8 mouse cellular contexts compared by ENCODE assay signal in the genomic region with DNA sequence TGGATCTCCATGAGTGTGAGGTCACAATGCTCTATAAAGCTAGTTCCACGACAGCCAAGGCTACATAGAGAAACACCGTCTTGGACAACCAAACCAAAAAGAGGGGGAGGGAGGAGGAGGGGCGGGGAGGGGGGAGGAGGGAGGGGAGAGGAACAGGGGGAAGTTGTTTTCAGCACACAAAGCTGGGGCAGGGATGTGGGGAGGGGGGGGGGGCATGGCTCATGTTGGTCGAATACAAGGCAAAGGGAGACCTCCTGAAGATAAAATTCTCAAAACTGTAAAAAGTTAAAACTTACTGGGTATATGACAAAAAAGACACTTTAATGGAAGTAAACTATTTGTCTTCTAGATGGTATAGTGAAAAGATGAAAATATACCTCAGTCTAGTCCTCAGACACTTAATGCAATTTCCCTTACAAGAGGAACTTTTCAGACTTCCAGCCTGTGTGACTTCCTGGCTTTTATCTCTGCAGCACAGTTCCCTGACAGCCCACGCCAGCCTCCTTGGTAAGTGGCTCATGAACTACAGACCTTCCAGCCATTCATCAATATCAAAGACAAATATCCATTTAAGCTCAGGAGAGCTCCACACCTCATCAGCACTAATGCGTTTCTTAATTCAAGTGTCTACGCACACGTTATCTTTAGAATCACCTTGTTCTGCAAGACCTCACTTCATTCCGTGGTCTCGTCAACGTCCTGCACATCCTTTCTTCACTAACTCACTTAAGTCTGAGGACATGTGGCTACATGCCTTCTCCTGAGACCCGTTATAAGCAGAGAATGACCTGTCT. TPM values are rescaled to one million over a fixed set of nuclear protein-coding genes. Genes with fewer than 3 reads are reported as not detected.
DNase-seq lines count a peak whose midpoint lies in the region; ATAC-seq and TF ChIP-seq lines count a peak whose summit lies in the region.

No protein-coding gene starts in this region.

- peak overlapping the region; percentile 15; the same call in 1 of the 2 replicates for H3K27ac ChIP-seq in lung, embryonic 14.5 days (ENCODE audit: low read depth)
- no peak overlapping the region for H3K27ac ChIP-seq in embryonic facial prominence, embryonic 14.5 days (replicated peaks; ENCODE audit: low read depth, low read length)
- H3K27ac ChIP-seq in liver, adult 2 months (replicated peaks; ENCODE audit: insufficient read depth, low read depth, low read length), result no peak overlapping the region

- H3K36me3 ChIP-seq in lung, embryonic 14.5 days (ENCODE audit: insufficient read depth), result peaks cover 4% of the 10 kb centered on the region; the same call in 1 of the 2 replicates
- no peaks in the 10 kb centered on the region for H3K36me3 ChIP-seq in embryonic facial prominence, embryonic 14.5 days (ENCODE audit: control insufficient read depth, insufficient read depth, low read length)
- peaks cover 4% of the 10 kb centered on the region; the same call in 1 of the 2 replicates for H3K36me3 ChIP-seq in liver, adult 2 months (ENCODE audit: control insufficient read depth, insufficient read depth, low read length)

- H3K27me3 ChIP-seq in lung, embryonic 14.5 days (ENCODE audit: insufficient read depth, low read length), result no peaks in the 10 kb centered on the region
- no peaks in the 10 kb centered on the region for H3K27me3 ChIP-seq in embryonic facial prominence, embryonic 14.5 days (replicated peaks; ENCODE audit: control insufficient read depth, insufficient read depth, low read length)
- no peaks in the 10 kb centered on the region for H3K27me3 ChIP-seq in liver, adult 2 months (ENCODE audit: control insufficient read depth, insufficient read depth, low read length)

- H3K4me2 ChIP-seq in lung, embryonic 14.5 days, result peak overlapping the region; percentile 90
- H3K4me2 ChIP-seq in embryonic facial prominence, embryonic 14.5 days (ENCODE audit: low read depth, low read length), result peak overlapping the region; percentile 86

- no peaks in the 10 kb centered on the region for H3K4me1 ChIP-seq in lung, embryonic 14.5 days (ENCODE audit: insufficient read depth)
- H3K4me1 ChIP-seq in embryonic facial prominence, embryonic 14.5 days (ENCODE audit: control insufficient read depth, insufficient read depth, low read length), result peaks cover 4% of the 10 kb centered on the region; the same call in 1 of the 2 replicates
- H3K4me1 ChIP-seq in liver, adult 2 months (ENCODE audit: control insufficient read depth, insufficient read depth, low read length), result peaks cover 2% of the 10 kb centered on the region; the same call in 1 of the 2 replicates

- peak overlapping the region; percentile 64 for H3K4me3 ChIP-seq in lung, embryonic 14.5 days (ENCODE audit: low read depth, low read length)
- H3K4me3 ChIP-seq in embryonic facial prominence, embryonic 14.5 days (ENCODE audit: low read depth, low read length), result peak overlapping the region; percentile 45; the same call in 1 of the 2 replicates
- H3K4me3 ChIP-seq in liver, adult 2 months (ENCODE audit: insufficient read depth, low read depth, low read length), result peak overlapping the region; percentile 29

- peak; percentile 14 for DNase-seq in adrenal gland, postnatal 10 days
- DNase-seq in adrenal gland, postnatal 4 days (ENCODE audit: low spot score in 2 of 2), result no peak
- DNase-seq in lung, embryonic 14.5 days, result peak; percentile 45
- DNase-seq in lung, adult 18-20 months, result no peak
- no peak for DNase-seq in embryonic facial prominence, embryonic 14.5 days (ENCODE audit: low spot score)
- no peak for DNase-seq in liver, adult 2 months (ENCODE audit: extremely low read depth, low read depth, low spot score)
- DNase-seq in urinary bladder, postnatal 10 days (ENCODE audit: low spot score), result no peak
- DNase-seq in right cerebral cortex, postnatal 25 days, result no peak

- H3K79me2 ChIP-seq in liver, adult 2 months (ENCODE audit: control insufficient read depth, insufficient read depth, low read length), result no peaks in the 10 kb centered on the region

- TF ChIP-seq POLR2A in liver, adult 2 months (IDR thresholded peaks at IDR 0.05; ENCODE audit: extremely low read depth, insufficient read depth, low read length), result no peak

- TF ChIP-seq CTCF in lung, embryonic 14.5 days (IDR thresholded peaks at IDR 0.05; ENCODE audit: low read depth), result no peak
- no peak for TF ChIP-seq CTCF in liver, adult 2 months (IDR thresholded peaks at IDR 0.05; ENCODE audit: low read depth, low read length)

- H3K9ac ChIP-seq in lung, embryonic 14.5 days, result no peak overlapping the region
- peak overlapping the region; percentile 16; the same call in 1 of the 2 replicates for H3K9ac ChIP-seq in embryonic facial prominence, embryonic 14.5 days (ENCODE audit: low read depth, low read length)
- H3K9ac ChIP-seq in liver, adult 2 months (ENCODE audit: low read depth, low read length), result peak overlapping the region; percentile 42; the same call in 1 of the 2 replicates

- ATAC-seq in lung, embryonic 14.5 days (ENCODE audit: insufficient read depth), result no peak
- ATAC-seq in embryonic facial prominence, embryonic 14.5 days (ENCODE audit: low read depth), result no peak

- no peaks in the 10 kb centered on the region for H3K9me3 ChIP-seq in lung, embryonic 14.5 days (ENCODE audit: low read depth, low read length)
- no peaks in the 10 kb centered on the region for H3K9me3 ChIP-seq in embryonic facial prominence, embryonic 14.5 days (ENCODE audit: control insufficient read depth, low read length)

- 23% methylated on average over 11 of the region's 12 CpGs for WGBS in lung, embryonic 14.5 days
- 63% methylated on average over 12 of the region's 12 CpGs for WGBS in embryonic facial prominence, embryonic 14.5 days
- 71% methylated on average over 12 of the region's 12 CpGs for WGBS in liver, adult 2 months

RNA-seq across cellular contexts. Expression of a gene that starts 1.4 kb away (rescaled TPM):
- total RNA-seq in adrenal gland, postnatal 10 days (2021), result 10 to 100 TPM; 14.7 to 18.1 TPM
- 10 to 100 TPM; 23.2 to 23.3 TPM for total RNA-seq in adrenal gland, postnatal 4 days (2021)
- 18.2 and 19.2 TPM in 2 replicates for polyA plus RNA-seq in lung, embryonic 14.5 days (2014; fragmentation: Nextera tagmentation; extraction: Ambion mirVana)
- polyA plus RNA-seq in embryonic facial prominence, embryonic 14.5 days (2014; fragmentation: Nextera tagmentation; extraction: Ambion mirVana), result 12.6 and 14.3 TPM in 2 replicates
- total RNA-seq in liver, adult 2 months (2014; rRNA removed), result 4.2 and 6.1 TPM in 2 replicates
- 2.2 and 2.3 TPM in 2 replicates for polyA plus RNA-seq in liver, adult 2 months (2012; rRNA removed)

RNA-seq across cellular contexts. Expression of a gene that starts 39.8 kb away (rescaled TPM):
- 10 to 100 TPM; 11.8 to 13.9 TPM for total RNA-seq in adrenal gland, postnatal 10 days (2021)
- total RNA-seq in adrenal gland, postnatal 4 days (2021), result 10 to 100 TPM; 14.9 to 16.4 TPM
- polyA plus RNA-seq in lung, embryonic 14.5 days (2014; fragmentation: Nextera tagmentation; extraction: Ambion mirVana), result 19.4 and 20.3 TPM in 2 replicates
- 12.9 and 16.8 TPM in 2 replicates for polyA plus RNA-seq in embryonic facial prominence, embryonic 14.5 days (2014; fragmentation: Nextera tagmentation; extraction: Ambion mirVana)
- total RNA-seq in liver, adult 2 months (2014; rRNA removed), result 29.7 and 54.2 TPM in 2 replicates
- 5.9 and 7.4 TPM in 2 replicates for polyA plus RNA-seq in liver, adult 2 months (2012; rRNA removed)

Comparison
In these comparisons a context has a peak if more than half of its experiments do, and no peak if none do; other contexts are left out.
1. DNase-seq: peak in adrenal gland, postnatal 10 days (single experiment) and lung, embryonic 14.5 days (single experiment); none in adrenal gland, postnatal 4 days (0 of 2), lung, adult 18-20 months (0 of 2), embryonic facial prominence, embryonic 14.5 days (single experiment), liver, adult 2 months (single experiment), urinary bladder, postnatal 10 days (single experiment) and right cerebral cortex, postnatal 25 days (single experiment).
2. Peak in every context shown above with its lines, with median percentiles within 50 percentile points of each other: H3K4me3 ChIP-seq.